Mouse (Mus musculus): Measurements from ENCODE around the gene Mmadhc.

The Mmadhc gene

DNA sequence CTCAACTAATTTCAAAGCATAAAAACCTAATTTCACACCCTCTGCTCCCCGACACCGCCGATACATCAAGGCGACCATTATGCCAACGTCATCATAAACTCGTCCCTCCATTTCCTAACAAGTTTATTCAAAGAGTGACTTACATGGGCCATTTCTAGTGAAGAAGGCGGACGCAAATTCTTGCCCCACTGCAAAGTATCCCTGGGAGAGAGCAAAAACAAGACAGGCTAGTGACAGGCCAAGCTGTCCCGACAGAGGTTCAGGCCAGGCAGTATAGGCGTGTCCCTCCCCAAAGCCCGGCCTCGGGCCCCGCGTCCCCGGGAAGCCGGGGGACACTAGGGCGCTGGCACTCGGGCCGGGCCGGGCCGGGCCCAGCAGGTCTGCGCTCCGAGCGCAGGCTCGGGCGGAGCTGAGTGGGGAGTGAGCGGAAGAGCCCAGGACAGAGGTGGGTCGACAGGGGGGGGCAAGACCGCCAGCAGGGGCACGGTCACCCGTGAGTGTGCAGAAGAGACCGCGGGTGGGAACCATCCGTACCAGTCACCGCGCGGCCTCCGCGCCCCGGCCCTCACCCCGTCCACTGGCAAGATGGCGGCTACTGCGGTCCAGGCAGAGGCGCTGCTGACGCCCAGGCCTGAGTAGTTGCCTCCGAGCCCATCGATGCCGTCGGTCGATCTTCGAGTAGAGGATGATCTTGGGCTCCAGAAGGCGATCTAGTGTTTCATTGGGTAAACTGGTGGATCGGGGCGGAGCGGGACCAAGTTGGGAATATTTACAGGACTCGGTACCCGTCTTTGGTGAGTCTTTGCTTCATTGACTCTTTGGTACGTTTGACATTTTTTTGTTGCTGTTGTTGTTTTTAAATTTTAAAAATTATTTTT, at the start of gene Mmadhc:
TSS of gene Mmadhc (minus strand) at position 693 of the 878 bp plus-strand sequence.
- peak; percentile 84 for DNase-seq (ENCODE audit: extremely low spot score, low read depth, low spot score)

DNA sequence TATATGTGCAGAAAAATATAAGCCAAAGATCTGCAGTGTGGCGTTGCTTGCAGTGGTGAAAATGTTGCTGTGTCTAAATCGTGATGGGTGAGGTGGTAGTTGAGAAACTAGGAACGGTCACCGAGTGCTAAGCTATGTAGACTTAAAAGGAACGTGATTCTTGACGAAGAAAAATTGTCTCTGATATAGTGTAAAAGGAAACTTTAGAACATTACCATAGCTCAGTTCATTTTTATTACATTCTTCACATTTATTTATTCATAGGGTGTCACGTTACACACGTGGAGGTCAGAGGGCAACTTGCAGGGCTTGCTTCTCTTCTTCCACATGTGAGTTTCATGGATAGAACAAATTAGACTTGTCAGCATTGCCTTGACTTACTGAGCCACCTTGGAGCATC, 47.0 kb upstream of the Mmadhc start:
- DNase-seq (ENCODE audit: extremely low spot score, low read depth, low spot score), result peak; percentile 10

DNA sequence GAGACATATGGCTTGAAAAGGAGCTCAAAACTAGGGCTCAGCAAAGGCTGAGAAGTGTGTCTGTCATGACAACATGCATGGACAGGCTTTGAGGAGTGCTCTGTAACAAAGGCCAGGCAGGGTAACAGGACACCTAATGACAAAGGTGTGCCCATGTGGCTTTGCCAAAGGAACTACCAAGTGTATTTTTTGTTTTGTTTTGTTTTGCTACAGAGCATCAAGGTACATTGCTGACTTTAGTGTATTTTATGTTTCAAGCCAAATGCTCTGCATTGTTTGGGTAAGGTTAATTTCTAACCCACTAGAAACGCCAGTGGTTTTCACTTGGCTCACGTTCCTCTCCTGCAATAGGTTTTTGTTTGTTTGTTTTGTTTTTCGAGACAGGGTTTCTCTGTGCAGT, 42.5 kb upstream of the Mmadhc start:
- DNase-seq (ENCODE audit: extremely low spot score, low read depth, low spot score), result no peak

DNA sequence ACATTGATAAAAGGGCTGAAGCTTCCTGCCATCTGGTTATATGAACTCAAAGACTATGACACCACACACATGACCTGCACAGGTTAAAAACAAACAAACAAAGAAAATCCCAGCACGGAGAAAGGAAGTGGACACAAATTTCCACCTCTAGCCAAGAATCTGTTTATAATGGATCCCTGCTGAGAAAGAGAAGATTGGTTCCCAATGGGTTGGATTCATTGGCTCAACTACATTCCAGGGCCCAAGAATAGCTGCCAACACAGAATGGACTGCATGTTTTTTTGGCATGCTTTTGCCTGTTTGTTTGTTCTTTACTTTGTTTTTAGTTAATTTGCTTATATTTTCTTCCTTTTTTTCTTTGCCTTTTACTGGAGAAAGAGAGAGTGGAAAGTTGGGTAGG, 41.0 kb upstream of the Mmadhc start:
- no peak for DNase-seq (ENCODE audit: extremely low spot score, low read depth, low spot score)

DNA sequence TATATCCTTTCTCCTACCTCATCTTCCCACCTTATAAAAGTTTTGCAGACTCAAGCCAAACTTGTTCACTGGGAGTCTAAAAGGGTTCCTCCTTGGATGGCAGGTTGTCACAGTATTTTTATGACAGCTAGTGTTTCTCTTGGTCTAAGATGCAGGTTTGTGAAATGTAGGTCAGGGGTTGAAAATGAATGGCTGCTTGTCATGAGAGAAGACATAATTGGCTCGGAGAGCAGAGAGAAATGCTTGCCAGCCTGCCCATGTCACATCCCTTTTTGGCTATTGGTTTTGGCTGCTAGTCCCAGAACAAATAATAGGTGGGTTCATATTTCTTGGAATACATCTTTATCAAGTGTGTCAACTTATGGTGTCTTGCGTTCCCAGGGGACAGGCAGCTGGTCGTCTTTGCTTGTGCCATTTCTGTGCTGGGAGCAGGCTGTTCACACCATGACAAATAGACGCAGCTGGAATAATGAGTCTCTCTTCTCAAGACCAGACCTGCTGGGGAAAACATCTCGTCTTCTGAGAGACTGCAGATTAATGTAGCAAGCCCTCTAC, 35.2 kb upstream of the Mmadhc start:
- no peak for DNase-seq (ENCODE audit: extremely low spot score, low read depth, low spot score)

DNA sequence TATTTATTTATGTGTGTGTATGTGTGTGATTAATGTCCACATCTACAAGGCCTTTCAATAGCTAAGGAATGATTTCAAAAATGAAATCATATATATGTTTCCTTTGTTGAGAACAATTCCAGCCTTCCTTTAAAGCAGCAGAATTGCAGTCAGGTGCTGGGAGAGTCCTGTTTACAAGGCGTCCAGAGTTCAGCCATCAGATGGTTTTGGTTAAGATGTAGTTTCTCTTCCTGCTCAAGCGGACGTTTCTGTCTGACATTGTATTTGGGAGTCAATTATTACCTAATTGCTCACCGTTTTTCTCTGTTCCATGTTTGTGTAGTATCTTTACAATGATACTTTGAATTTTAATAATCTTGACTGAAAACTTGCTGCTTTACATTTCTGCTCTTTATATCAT, 31.6 kb upstream of the Mmadhc start:
- peak; percentile 42 for DNase-seq (ENCODE audit: extremely low spot score, low read depth, low spot score)

DNA sequence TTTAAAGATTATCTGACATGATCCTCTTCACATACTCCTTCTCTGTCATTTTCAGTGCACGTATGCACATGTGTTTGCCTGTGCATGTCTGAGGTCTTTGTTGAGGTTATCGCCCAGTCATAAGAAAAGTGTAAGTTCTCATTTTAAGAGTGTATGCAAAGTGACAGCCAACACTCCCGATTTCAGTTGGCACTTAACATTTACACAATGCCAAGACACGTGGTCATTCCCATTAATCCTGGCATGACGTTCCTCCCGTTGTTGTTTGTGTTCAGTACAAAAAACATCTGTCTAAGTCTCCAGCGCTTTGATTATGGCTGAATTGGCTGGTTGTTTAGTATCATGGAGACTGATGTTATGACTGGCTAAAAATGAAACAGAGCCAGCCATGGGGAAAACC, 28.2 kb upstream of the Mmadhc start:
- DNase-seq (ENCODE audit: extremely low spot score, low read depth, low spot score), result no peak

DNA sequence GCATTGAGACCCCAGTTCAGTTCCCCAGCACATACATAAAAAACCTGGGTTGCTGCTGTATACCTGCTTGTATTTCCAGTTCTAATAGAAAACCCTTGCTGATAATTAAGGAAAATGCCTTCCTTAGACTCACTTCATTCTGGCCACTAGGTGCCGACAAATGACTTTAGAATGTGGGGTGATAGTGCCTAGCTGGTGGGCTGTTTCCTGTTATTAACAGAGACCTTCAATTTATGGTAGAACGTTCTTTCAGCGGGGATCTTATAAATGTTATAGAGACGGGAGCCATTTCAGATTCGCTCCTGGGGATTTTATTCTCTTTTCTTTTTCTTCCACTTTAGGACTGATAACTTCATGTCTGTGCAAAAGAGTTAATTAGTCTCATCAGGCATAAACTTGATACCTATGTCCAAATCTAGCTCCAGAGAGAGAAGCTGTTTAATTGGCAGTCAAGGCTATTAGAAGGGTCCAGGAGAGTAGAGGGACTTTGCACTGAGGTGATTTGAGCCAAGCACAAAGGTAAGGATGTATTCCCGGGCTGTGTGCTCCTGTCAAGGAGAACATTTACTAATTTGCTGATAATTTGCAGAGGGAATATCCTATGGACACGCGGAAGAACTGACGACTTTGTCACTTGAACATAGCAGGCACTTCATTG, 10.2 kb upstream of the Mmadhc start:
- DNase-seq (ENCODE audit: extremely low spot score, low read depth, low spot score), result no peak

DNA sequence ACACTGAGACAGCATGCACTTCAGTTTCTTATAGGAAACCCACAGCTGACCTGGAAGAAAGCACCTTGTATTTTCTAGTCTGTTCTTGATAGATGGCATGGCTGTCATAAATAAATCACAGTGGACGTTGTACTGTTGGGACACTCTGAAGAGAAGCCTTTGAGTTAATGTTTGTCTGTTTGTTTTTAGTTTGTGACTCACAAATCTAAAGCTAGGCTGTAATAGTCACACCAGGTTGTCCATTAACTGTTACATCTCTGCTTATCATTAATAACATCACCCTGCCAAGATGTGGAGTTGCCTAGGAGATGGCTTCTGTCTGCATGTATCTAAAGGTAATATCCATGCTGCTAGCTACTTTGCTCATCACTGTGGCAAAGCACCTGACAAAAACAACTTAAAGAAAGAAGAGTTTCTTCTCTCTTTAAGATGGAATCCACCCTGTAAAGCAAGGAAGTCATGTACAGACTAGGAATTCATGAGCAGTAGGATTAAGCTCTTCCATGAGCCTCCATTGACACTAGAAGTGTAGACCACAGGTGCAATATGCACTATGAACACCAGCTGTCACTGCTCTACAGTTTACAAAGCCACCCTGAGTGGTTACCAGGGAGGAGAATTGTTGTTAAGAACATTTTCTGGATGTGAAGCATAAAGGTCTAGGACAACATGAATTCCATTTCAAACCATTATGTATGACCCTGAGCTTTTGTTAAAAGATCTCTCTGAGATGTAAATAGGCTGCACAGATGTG, 8.4 kb upstream of the Mmadhc start:
- DNase-seq (ENCODE audit: extremely low spot score, low read depth, low spot score), result no peak

DNA sequence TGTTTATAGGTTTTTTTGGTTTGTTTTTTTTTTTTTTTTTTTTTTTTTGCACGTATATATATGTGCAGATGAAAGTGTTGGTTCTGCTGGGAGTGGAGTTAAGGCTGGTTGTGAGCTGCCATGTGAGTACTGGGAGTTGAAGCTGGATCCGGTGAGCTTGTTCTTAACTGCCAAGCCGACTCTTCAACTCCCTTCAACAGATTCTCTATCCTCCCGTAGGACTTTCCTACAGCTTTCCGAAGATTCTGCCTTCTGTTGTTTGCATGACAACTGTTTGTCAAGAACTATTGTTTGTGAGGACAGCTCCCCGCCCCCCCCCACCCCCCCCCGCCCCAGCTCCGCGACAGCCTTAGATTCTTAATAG, 368 bp upstream of the Mmadhc start:
- no peak for DNase-seq (ENCODE audit: extremely low spot score, low read depth, low spot score)

DNA sequence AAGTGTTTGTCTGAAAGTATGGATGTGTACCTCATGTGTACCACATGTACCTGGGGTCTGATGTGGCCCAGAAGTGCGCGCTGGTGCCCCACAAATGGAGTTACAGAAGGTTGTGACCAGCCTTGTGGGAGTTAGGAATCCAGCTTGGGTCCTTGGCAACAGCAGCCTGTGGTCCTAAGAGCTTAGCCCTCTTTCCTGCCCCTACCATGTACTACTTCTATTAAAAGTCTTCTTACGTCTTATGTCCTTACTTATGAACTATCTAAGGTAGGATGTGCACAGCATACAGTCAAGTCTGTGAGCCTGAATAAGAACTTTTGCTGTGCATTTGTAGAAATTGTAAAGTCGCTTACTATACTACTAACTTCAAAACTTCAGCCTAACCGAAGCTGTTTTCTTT, 1.0 kb downstream of the Mmadhc start:
- DNase-seq (ENCODE audit: extremely low spot score, low read depth, low spot score), result no peak

DNA sequence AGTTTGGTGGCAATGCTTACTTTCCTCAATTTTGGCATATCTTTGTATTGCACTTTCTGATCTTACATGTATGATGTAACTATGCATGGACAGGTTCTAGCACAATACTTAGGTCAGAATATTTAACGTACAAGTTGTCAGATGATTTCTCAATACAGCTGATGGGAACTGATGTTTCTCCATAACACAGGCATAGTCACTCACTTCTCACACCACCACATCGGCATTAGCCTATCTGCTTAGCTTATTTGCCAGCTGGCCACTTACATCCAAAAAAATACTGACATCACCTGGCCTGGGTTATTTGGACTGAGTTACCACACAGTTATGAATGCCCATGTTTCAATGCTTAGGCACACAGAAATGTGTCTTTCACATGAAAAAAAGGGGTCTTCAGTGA, 2.5 kb downstream of the Mmadhc start:
- no peak for DNase-seq (ENCODE audit: extremely low spot score, low read depth, low spot score)

DNA sequence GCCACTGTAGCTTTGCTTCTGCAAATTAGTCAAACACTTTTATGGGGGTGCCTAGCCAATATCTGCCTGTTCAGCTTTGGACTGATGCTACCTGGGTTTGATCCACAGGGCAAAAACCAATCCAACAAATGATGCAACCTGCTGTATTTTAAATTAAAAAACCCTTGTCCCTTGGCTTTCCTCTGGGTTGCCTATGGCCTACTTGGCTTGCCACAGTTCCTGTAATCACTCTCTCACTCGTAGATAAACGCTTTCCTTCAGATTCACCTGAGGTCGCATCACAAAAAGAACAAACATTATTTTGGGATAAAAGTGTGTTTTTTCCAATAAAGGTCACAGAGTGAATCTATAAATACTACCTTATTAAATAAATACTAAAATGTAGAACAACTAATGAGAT, 3.0 kb downstream of the Mmadhc start:
- no peak for DNase-seq (ENCODE audit: extremely low spot score, low read depth, low spot score)

DNA sequence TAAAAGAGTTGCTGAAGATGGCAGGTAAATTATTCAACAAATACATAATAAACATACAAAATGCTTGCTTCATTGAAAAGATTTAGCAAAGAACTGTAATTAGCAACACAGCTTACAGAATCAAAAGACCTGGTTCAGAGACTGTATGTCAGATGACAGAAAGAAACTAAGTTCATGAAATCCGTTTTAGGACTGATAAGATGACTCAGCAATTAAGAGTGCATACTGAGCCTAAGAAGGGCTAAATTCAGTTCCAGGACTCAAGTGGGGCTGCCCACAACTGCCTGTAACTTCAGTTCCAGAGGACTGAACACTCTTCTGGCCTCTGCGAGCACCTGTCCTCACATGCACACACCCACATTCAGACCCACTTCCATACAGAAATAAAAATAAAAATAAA, 4.7 kb downstream of the Mmadhc start:
- DNase-seq (ENCODE audit: extremely low spot score, low read depth, low spot score), result no peak

DNA sequence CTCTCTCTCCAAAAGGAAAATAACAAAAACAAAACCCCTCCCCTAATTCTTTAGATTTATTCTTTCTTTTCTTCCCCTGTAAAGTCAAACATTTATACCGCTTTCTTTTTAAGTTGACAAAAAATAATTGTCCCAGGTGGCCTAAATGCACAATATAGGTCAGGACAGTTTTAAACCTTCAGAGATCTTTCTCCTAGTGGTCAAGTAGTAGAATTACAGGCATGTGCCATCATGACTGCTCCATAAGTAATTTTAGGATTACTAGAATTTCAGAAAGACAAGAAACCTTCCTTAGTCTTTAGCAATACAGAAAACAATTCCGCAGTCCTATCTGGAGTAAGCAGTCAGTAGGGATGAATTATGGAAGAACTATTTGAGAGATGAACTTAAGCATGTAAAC, 5.8 kb downstream of the Mmadhc start:
- no peak for DNase-seq (ENCODE audit: extremely low spot score, low read depth, low spot score)

DNA sequence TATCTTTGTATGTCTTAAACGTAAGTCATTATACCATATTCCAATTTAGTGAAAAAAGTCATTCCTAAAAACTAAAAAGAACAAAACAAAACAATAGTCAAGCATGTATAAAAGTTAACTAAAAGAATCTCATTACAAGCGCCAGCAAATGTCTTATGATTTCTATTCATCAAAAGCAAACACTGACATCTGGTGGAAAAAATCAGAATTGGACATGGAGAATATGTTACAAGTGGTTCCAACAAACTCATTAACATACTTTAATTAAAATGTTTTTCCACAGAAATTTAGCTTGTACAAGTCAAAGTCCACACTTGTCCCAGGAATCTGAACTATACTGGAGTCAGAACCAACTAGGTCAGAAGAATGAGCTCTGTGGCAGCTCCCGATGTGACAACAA, 11.8 kb downstream of the Mmadhc start:
- no peak for DNase-seq (ENCODE audit: extremely low spot score, low read depth, low spot score)

DNA sequence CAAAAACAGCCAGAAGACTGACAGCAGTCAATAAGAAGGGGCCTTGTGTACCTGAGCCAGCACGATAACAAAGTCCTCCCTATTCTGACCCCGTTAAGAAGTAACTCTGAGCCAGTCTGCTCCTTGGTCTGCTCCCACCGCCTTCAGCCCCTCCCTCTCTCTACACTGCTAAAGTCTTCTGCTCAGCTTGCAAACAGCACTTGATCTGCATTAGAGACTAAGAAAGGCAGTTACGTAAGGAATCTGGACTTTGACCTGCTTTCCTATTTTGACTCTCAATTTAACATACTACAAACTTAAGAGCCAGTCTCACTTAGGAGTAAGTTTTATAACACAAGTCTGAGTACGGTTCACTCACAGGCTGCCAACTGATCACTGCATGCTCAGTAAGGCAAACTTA, 12.6 kb downstream of the Mmadhc start:
- DNase-seq (ENCODE audit: extremely low spot score, low read depth, low spot score), result no peak

DNA sequence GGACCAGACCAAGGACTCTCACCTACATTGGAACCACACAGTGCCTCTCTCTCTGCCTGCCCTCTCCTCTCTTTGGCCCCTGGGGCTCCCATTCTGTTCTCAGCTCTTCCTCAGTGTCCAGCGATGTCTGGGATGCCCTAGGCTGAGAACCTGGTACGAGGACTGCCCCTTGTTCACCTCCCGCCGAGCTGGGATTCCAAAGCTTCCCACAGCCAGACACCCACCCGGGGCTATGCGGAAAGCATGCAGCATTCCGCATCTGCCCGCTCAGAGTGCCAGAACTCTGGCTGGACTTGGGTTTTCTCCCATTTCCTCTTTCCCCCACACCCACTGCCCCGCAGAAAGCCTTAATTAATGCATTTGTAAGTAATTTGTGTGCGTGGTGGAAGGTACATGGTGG, 19.9 kb downstream of the Mmadhc start:
- DNase-seq (ENCODE audit: extremely low spot score, low read depth, low spot score), result no peak

DNA sequence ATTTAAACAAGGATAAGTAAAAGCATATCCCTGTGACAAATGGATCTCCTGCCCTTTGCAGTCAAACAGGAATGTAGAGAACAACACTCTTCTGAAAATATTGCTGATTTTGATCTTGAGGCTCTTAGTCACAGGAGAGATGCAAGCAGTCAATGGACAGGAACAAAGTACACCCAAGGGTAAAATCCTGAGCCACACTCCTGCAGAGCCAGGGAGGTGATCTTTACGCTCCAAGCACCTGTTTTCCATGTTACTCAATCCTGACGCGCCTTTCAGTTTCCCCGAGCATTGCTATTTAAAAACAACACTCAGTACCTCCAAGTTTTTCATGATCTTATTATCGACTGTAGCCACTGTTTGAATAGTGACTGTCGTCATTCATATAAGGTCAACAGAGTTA, 23.2 kb downstream of the Mmadhc start:
- DNase-seq (ENCODE audit: extremely low spot score, low read depth, low spot score), result no peak

DNA sequence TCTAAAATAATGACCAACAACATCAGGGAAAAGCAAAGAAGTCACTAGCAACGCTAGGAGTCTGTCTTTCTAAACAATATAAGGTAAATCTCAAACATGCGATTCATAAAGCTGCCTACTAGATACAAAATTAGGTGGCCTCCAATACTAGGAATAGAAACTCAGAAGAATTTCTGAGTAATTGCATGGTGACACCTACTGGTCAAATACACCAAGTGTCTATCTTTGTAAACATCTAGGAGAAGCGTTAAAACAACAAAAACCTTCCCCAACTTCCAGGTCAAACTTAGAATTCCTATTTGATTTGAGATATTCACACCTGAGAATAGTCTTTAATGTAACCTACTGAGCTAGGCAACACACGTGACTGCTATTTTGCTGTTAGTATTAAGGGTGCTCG, 24.4 kb downstream of the Mmadhc start:
- DNase-seq (ENCODE audit: extremely low spot score, low read depth, low spot score), result no peak

DNA sequence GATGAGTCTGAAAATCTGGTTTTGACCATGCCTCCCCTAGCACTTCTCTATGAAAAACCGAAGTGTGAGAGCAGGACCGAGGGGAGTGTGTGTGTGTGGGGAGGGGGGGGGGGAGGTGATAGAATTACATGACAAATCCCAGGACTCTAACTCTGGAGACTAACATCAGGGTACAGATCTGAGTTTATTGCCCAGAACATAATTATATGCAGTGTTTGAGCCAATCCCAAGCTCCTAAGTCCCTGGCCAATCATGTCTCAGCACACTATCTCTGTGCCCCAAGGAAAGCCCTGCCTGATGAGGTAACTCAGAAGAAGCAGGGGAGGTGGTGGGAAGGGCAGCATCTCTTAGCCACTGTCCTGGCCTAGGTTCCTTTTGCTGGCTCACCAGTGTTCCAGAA, 28.1 kb downstream of the Mmadhc start:
- no peak for DNase-seq (ENCODE audit: extremely low spot score, low read depth, low spot score)

DNA sequence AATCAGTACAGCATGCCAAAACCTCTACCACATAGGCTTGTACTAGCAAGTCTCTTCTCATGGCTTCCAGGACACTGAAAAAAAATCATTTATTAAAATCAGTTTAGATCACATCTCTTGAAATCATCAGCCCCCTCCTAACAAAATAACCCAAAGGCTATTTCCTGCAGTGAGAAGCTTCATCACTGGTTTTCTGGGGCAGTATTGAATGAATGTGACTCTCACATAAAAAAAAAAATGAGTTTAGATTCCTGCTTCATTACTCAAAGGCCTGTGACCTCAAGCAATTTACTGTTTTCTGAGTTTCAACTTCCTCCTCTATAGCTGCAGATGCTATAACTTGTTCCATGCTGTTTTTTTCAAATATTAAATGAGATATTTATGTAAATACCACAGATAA, 29.6 kb downstream of the Mmadhc start:
- no peak for DNase-seq (ENCODE audit: extremely low spot score, low read depth, low spot score)
